8 mouse cellular contexts compared by ENCODE assay signal in genomic region chr1:182282091-182283075, GRCm38 (mm10). TPM values are rescaled to one million over a fixed set of nuclear protein-coding genes. Genes with fewer than 3 reads are reported as not detected.
DNase-seq lines count a peak whose midpoint lies in the region; ATAC-seq and TF ChIP-seq lines count a peak whose summit lies in the region.

Degs1 (minus strand) TSS chr1:182282804.

- peak within 1 kb of the TSS; percentile 72 for H3K4me2 ChIP-seq in heart, embryonic 15.5 days
- H3K4me2 ChIP-seq in liver, embryonic 14.5 days (ENCODE audit: low read depth): peak within 1 kb of the TSS; percentile 91
- H3K4me2 ChIP-seq in neural tube, embryonic 11.5 days (ENCODE audit: low read depth): peak within 1 kb of the TSS; percentile 80
- peak within 1 kb of the TSS; percentile 82 for H3K4me2 ChIP-seq in stomach, postnatal 0 days (replicated peaks; ENCODE audit: low read depth)

- peak within 1 kb of the TSS; percentile 85 for H3K4me3 ChIP-seq in forebrain, embryonic 10.5 days
- H3K4me3 ChIP-seq in heart, embryonic 15.5 days: peak within 1 kb of the TSS; percentile 64
- peak within 1 kb of the TSS; percentile 76 to 93 for H3K4me3 ChIP-seq in liver, embryonic 14.5 days (ENCODE audit: insufficient read depth in 1 of 2, low read depth in 2 of 2, low read length in 2 of 2)
- peak within 1 kb of the TSS; percentile 74 for H3K4me3 ChIP-seq in neural tube, embryonic 11.5 days (ENCODE audit: low read depth, low read length)
- peak within 1 kb of the TSS; percentile 85 for H3K4me3 ChIP-seq in stomach, postnatal 0 days (ENCODE audit: low read depth, low read length)

- H3K27me3 ChIP-seq in forebrain, embryonic 10.5 days (ENCODE audit: poor library complexity, severe bottlenecking): peaks cover 18% of the 10 kb centered on the region
- H3K27me3 ChIP-seq in heart, embryonic 15.5 days: no peaks in the 10 kb centered on the region
- no peaks in the 10 kb centered on the region for H3K27me3 ChIP-seq in liver, embryonic 14.5 days (ENCODE audit: control insufficient read depth, insufficient read depth, low read length)
- H3K27me3 ChIP-seq in neural tube, embryonic 11.5 days (ENCODE audit: control insufficient read depth, insufficient read depth, low read length): no peaks in the 10 kb centered on the region
- H3K27me3 ChIP-seq in stomach, postnatal 0 days (ENCODE audit: control insufficient read depth, insufficient read depth, low read length): no peaks in the 10 kb centered on the region

- peaks cover 21% of the 10 kb centered on the region for H3K36me3 ChIP-seq in forebrain, embryonic 10.5 days (replicated peaks)
- peaks cover 20% of the 10 kb centered on the region for H3K36me3 ChIP-seq in heart, embryonic 15.5 days
- H3K36me3 ChIP-seq in liver, embryonic 14.5 days (replicated peaks; ENCODE audit: control insufficient read depth, insufficient read depth, low read depth): peaks cover 23% of the 10 kb centered on the region
- peaks cover 2% of the 10 kb centered on the region; the same call in 1 of the 2 replicates for H3K36me3 ChIP-seq in neural tube, embryonic 11.5 days (ENCODE audit: control insufficient read depth, insufficient read depth, low read length)
- H3K36me3 ChIP-seq in stomach, postnatal 0 days (ENCODE audit: control insufficient read depth, insufficient read depth, low read length): peaks cover 5% of the 10 kb centered on the region

- H3K9me3 ChIP-seq in forebrain, embryonic 10.5 days: no peaks in the 10 kb centered on the region
- no peaks in the 10 kb centered on the region for H3K9me3 ChIP-seq in heart, embryonic 15.5 days (replicated peaks)
- no peaks in the 10 kb centered on the region for H3K9me3 ChIP-seq in liver, embryonic 14.5 days (ENCODE audit: control insufficient read depth, low read length)
- H3K9me3 ChIP-seq in neural tube, embryonic 11.5 days (ENCODE audit: control insufficient read depth, low read length): no peaks in the 10 kb centered on the region
- H3K9me3 ChIP-seq in stomach, postnatal 0 days (ENCODE audit: control insufficient read depth, low read length): no peaks in the 10 kb centered on the region

- peaks cover 34% of the 10 kb centered on the region for H3K4me1 ChIP-seq in forebrain, embryonic 10.5 days
- peaks cover 27% of the 10 kb centered on the region for H3K4me1 ChIP-seq in heart, embryonic 15.5 days (replicated peaks)
- peaks cover 18 to 24% of the 10 kb centered on the region in 2 experiments for H3K4me1 ChIP-seq in liver, embryonic 14.5 days (replicated peaks; ENCODE audit: control insufficient read depth in 2 of 2, insufficient read depth in 2 of 2, low read length in 1 of 2)
- H3K4me1 ChIP-seq in neural tube, embryonic 11.5 days (ENCODE audit: control insufficient read depth, insufficient read depth, low read length): peaks cover 10% of the 10 kb centered on the region
- peaks cover 11% of the 10 kb centered on the region; the same call in 1 of the 2 replicates for H3K4me1 ChIP-seq in stomach, postnatal 0 days (replicated peaks; ENCODE audit: control insufficient read depth, insufficient read depth)

- under 1% methylated on average over 94 of the region's 94 CpGs for WGBS in forebrain, embryonic 10.5 days
- under 1% methylated on average over 89 of the region's 94 CpGs for WGBS in heart, embryonic 15.5 days
- WGBS in liver, embryonic 14.5 days (ENCODE audit: insufficient replicate concordance): under 1% methylated on average over 93 of the region's 94 CpGs
- under 1% methylated on average over 91 of the region's 94 CpGs for WGBS in neural tube, embryonic 11.5 days
- under 1% methylated on average over 92 of the region's 94 CpGs for whole genome bisulfite sequencing in stomach, postnatal 0 days

- TF ChIP-seq CTCF in liver, embryonic 14.5 days (IDR thresholded peaks at IDR 0.05; ENCODE audit: low read depth): no peak
- TF ChIP-seq CTCF in stomach, postnatal 0 days (IDR thresholded peaks at IDR 0.05; ENCODE audit: low read depth): no peak

- peak within 1 kb of the TSS; percentile 97 for H3K27ac ChIP-seq in forebrain, embryonic 10.5 days
- H3K27ac ChIP-seq in heart, embryonic 15.5 days: peak within 1 kb of the TSS; percentile 90
- peak within 1 kb of the TSS; percentile 81 for H3K27ac ChIP-seq in liver, embryonic 14.5 days
- peak within 1 kb of the TSS; percentile 87 for H3K27ac ChIP-seq in neural tube, embryonic 11.5 days (ENCODE audit: low read depth, low read length)
- H3K27ac ChIP-seq in stomach, postnatal 0 days (replicated peaks): peak within 1 kb of the TSS; percentile 95

- peak; percentile 94 for ATAC-seq in heart, embryonic 15.5 days (replicated peaks; ENCODE audit: insufficient number of reproducible peaks, insufficient read depth, low FRiP score, low read depth)
- peak; percentile 89 for ATAC-seq in liver, embryonic 14.5 days (ENCODE audit: insufficient read depth)
- peak; percentile 93 for ATAC-seq in neural tube, embryonic 11.5 days (ENCODE audit: insufficient read depth, low FRiP score, low TSS enrichment)
- ATAC-seq in stomach, postnatal 0 days (ENCODE audit: low FRiP score, low TSS enrichment): peak; percentile 92

- peak within 1 kb of the TSS; percentile 78 for H3K9ac ChIP-seq in heart, embryonic 15.5 days
- H3K9ac ChIP-seq in liver, embryonic 14.5 days (replicated peaks): peak within 1 kb of the TSS; percentile 95
- peak within 1 kb of the TSS; percentile 89 for H3K9ac ChIP-seq in neural tube, embryonic 11.5 days (ENCODE audit: low read length)
- peak within 1 kb of the TSS; percentile 93 for H3K9ac ChIP-seq in stomach, postnatal 0 days (ENCODE audit: low read length)

- TF ChIP-seq EP300 in liver, embryonic 14.5 days (IDR thresholded peaks at IDR 0.05; ENCODE audit: low read depth): no peak
- no peak for TF ChIP-seq EP300 in stomach, postnatal 0 days (optimal IDR thresholded peaks at IDR 0.05)

- peak; percentile 86 to 95 for DNase-seq in CD8-positive naive resting alpha-beta T cell, adult 2 months (ENCODE audit: low read depth in 2 of 2, low spot score in 2 of 2)
- peak; percentile 76 for DNase-seq in c-Kit-positive CD71-negative TER-119-negative erythroid progenitor cells, embryonic 14.5 days (ENCODE audit: low read depth)
- peak; percentile 92 for DNase-seq in forebrain, embryonic 10.5 days (ENCODE audit: extremely low spot score, low spot score)
- DNase-seq in kidney, postnatal 25 days: peak; percentile 94 to 95
- peak; percentile 79 to 89 (median 84) for DNase-seq in liver, embryonic 14.5 days (ENCODE audit: low read depth in 3 of 3, low spot score in 3 of 3)
- peak; percentile 97 for DNase-seq in neural tube, embryonic 11.5 days (ENCODE audit: low spot score)
- DNase-seq in stomach, postnatal 0 days (ENCODE audit: low spot score): peak; percentile 98

RNA-seq across cellular contexts. Expression of gene Degs1, which starts in this region (rescaled TPM):
- polyA plus RNA-seq in forebrain, embryonic 10.5 days (2016; fragmentation: Nextera tagmentation; extraction: Ambion mirVana): 64.3 and 69.1 TPM in 2 replicates
- polyA plus RNA-seq in heart, embryonic 15.5 days (2015; fragmentation: Nextera tagmentation; extraction: Ambion mirVana): 148 and 163 TPM in 2 replicates
- polyA plus RNA-seq in liver, embryonic 14.5 days (2012; rRNA removed): 29.4 and 33.9 TPM in 2 replicates
- polyA plus RNA-seq in liver, embryonic 14.5 days (2014; fragmentation: Nextera tagmentation; extraction: Ambion mirVana): 72.8 and 75.3 TPM in 2 replicates
- 68.8 and 68.9 TPM in 2 replicates for polyA plus RNA-seq in neural tube, embryonic 11.5 days (2014; fragmentation: Nextera tagmentation; extraction: Ambion mirVana)
- polyA plus RNA-seq in stomach, postnatal 0 days (2015; fragmentation: Nextera tagmentation; extraction: Ambion mirVana): 214 and 223 TPM in 2 replicates

Comparison
In these comparisons a context has a peak if more than half of its experiments do, and no peak if none do; other contexts are left out.
1. Peak in every context shown above with its lines: DNase-seq, ATAC-seq, H3K4me3 ChIP-seq and H3K27ac ChIP-seq.